Mouse (Mus musculus) ES-Bruce4 (cell line): ENCODE data around the gene Pskh1.

Experiments used
- CTCF ChIP-seq: IDR thresholded peaks from one replicate; pipeline ENCODE4 v1.8.1; 2011; ENCODE audit warnings: low read depth, low read length
- EP300 ChIP-seq: IDR thresholded peaks from 2 replicates; pipeline ENCODE4 v1.6.1; 2011; ENCODE audit warnings: low read depth, low read length; ENCODE audit not compliant: insufficient read depth
- POLR2A ChIP-seq: IDR thresholded peaks from one replicate; pipeline ENCODE4 v1.8.1; 2011; ENCODE audit warnings: low read length; ENCODE audit not compliant: insufficient read depth

- TF ChIP-seq CTCF, result no peak
- TF ChIP-seq EP300, result peak; percentile 63; the same call in 1 of the 2 replicates
- peak; percentile 99 for TF ChIP-seq POLR2A
Observed at GRCm38 (mm10) chr8:105851651-105852143, 48.5 kb upstream of the Pskh1 start.
